Mouse (Mus musculus): Measurements from ENCODE around the gene Trib2.

Gene Trib2

GRCm38 (mm10) chr12:15816740-15817178 lies at the start of gene Trib2:
TSS of gene Trib2 (minus strand) at chr12:15816922.
- peak; percentile 96 for DNase-seq

- DNase-seq, result no peak
Measured at GRCm38 (mm10) chr12:15858005-15858404, 41.3 kb upstream of the Trib2 start.

DNA sequence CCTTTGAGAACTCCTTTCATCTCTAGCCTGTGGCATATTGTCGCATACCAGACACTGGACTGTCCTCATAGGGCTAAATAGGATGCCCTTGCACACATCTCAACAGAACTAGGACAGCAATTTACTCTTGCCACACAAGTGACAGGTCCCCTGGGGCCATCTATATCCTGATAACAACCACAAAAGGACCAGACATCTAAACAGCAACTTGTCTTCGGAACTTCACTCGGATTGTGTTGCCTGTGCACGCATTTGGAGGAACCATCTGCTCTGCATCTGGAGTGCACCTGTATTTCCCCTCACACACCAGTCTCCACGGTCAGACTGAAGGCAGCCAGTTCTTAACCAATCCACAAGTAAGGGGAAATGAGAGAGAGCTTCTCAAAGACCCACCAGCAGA lies 39.2 kb upstream of the Trib2 start:
- DNase-seq, result no peak

GRCm38 (mm10) chr12:15852781-15853180 lies 36.1 kb upstream of the Trib2 start:
- no peak for DNase-seq

- DNase-seq, result no peak
Measured at GRCm38 (mm10) chr12:15852031-15852430, 35.3 kb upstream of the Trib2 start.

GRCm38 (mm10) chr12:15850441-15850895 lies 33.7 kb upstream of the Trib2 start:
- no peak for DNase-seq

GRCm38 (mm10) chr12:15849861-15850294 lies 33.2 kb upstream of the Trib2 start:
- DNase-seq, result no peak

DNA sequence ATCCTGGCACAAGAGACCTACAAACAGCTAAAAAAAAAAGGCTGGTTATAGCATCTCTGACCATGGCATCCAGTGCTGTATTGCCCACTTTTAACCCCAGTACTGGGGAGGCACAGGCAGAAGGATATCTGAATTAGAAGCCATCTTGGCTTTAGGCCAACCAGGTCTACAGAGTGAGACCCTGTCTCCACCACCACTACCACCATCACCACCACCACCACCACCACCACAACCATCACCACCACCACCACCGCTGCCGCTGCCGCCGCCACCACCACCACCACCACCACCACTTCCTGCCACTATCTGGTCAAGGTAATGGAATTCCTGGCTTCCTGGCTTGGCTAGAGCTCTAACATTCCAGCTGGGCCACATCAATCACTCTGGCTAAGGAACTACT lies 31.7 kb upstream of the Trib2 start:
- no peak for DNase-seq

DNA sequence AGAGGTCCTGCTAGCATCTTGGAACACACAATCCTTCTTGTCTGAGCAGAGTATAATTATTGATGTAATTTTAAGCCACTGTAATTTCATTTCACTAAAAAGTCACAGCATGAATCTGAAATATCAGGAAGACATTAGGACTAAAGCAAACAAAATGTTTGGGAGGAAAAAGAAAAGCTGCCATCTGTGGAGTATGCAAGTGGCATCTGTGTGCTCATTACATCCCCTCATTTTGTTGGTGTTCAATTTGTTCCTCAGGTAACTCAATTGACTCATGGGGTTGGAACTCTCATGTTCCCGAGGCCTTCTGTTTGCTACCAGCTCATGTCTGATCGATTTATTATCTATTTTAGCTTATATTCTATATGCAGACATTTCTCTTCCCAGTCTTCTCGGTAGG lies 28.0 kb upstream of the Trib2 start:
- no peak for DNase-seq

GRCm38 (mm10) chr12:15840864-15841557 lies 24.3 kb upstream of the Trib2 start:
- DNase-seq, result no peak

- DNase-seq, result no peak
Measured at GRCm38 (mm10) chr12:15838201-15838600, 21.5 kb upstream of the Trib2 start.

- DNase-seq, result no peak
Measured at GRCm38 (mm10) chr12:15837566-15837965, 20.8 kb upstream of the Trib2 start.

DNA sequence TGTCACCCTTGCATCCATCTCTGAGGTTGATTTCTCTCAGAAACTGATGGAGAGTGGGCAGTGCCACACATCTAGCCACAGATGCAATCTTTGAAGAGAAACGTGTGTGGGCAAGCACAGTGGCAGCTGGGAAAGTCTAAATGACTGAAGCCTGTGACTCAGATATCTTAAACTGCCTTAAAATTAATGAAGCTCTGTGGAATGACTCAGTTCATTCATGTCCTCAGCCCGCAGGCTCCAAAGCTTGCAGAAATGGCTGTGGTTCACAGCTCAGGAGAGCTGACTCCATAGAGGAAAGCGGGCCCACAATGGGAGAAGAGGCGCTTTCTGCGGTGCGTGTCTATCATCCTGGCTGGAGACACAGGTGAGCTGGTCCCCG lies 15.9 kb upstream of the Trib2 start:
- no peak for DNase-seq

DNA sequence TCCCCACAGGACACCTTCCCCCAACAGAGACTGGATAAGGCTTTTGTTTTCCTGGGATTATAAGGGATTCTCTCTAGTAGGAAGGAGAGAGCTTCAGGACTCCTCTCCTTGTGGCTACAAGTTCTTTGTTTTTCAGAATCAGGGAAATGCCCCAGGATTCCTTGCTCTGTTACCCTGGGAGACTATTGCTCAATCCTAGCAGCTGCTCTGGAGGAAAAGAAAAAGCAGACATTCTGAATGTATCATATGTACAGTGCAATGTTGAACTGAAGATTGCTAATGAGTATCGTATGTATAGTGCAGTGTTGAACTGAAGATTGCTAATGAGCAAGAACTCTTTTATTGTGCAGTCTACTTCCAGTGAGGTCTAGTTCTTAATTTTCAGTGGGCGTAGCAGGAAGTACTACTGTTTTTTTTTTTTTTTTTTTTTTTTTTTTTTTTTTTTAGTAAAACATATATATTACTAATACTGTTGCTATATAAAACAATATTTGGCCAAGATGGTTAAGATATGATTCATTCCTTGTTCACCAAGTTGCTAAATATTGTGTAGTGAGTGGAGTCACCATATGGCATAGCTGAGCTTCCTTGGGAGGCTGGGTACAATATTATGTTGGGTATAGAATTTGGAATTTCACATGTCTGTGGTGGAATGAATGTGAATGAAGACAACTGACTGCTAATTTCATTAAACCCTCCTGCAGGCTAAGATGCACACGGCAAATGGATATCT lies 15.4 kb upstream of the Trib2 start:
- DNase-seq, result no peak

- DNase-seq, result no peak
Measured at GRCm38 (mm10) chr12:15830750-15831149, 14.0 kb upstream of the Trib2 start.

GRCm38 (mm10) chr12:15828815-15829398 lies 12.2 kb upstream of the Trib2 start:
- DNase-seq, result no peak

GRCm38 (mm10) chr12:15821019-15821418 lies 4.3 kb upstream of the Trib2 start:
- no peak for DNase-seq

GRCm38 (mm10) chr12:15817365-15817764 lies 643 bp upstream of the Trib2 start:
- no peak for DNase-seq

GRCm38 (mm10) chr12:15816254-15816605 lies 492 bp downstream of the Trib2 start:
- peak; percentile 74 for DNase-seq

DNA sequence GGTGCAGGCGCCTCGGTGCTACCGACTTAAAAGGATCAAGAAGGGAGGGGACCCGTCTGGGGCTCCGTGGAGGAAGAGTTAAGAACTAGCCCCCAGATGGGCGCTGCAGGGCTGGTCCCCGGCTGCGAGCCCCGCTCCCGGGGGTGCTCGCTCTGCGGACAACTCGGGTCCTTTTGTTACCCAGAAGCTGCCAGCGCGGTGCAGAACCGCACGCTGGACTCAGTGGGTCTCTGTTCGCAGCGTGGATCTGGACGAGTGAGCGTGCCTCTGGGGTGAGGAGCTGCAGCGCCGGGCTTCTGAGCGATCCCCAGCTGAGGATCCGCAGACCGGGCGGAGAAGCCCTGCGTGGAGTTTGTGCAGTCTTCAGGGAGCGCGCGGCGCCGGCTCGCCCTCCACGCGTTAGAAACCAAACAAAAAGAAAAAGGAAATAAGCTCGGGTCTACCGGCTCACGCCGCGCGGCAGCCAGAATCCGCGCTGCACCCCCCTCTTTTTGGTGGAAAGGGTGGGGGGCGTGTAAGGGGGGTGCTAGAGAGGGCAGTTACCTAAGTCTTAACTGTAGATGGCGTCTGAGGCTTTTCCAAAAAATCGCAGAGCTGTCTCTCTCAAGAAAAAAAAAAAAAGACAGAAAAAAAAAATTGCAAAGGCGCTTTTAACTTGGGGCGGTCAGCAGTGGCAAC lies 1.0 kb downstream of the Trib2 start:
- peak; percentile 85 for DNase-seq

DNA sequence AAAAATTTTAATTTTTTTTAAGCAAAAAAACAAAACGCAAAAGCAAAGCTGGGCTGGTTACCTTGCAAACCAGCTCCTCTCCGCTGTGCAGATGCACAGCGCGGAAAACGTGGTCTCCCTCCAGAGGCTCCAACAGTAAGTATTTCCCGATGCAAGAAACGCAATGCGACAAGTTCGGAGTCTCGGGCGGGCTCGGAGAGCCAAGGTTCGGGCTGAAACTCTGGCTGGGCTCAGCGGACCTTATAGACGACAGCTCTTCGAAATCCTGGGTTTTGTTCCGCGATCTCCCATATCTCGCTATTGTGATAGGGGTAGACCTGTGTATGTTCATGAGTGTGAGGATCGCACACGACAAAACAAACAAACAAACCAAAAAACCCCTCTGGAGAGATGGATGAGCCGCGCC lies 1.5 kb downstream of the Trib2 start:
- DNase-seq, result peak; percentile 67

DNA sequence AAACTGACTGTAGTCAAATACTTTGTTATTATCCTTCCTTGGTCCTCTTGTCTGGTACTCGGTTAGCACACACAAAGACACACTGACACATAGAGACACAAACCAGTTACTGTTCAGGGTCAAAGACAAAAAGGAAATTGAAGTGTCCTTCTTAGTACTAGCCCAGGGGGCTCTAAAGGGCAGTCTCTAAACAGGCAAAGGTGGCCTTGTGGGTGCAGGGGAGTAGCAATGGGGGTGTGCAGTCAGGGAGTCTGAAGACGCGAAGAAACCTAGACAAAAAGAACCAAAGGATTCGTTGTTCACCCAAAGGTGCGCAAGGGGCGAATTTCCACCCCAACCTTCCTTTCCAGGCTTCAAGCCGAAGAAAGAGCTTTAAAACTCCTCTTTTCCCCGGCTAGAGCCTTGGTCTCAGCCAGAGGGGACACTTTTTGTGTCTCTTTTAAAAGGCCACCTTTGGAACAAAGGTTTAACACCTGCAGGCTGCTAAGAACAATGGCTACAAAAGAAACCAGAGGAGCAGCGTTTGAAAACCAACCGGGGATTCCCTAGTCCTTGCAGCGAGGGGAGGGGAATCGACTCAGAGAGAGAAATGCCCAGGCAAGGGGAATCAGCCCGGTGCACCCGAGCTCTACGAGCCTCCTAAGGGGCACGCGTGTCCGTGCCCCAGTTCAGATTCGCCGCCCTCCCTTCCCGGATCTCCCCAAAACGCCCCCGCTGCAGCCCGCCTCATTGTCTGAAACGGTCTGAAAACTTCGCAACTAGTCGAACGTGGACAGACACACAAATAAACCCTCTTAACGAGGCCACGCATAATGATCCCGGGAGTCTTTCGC lies 2.3 kb downstream of the Trib2 start:
- DNase-seq, result peak; percentile 72

DNA sequence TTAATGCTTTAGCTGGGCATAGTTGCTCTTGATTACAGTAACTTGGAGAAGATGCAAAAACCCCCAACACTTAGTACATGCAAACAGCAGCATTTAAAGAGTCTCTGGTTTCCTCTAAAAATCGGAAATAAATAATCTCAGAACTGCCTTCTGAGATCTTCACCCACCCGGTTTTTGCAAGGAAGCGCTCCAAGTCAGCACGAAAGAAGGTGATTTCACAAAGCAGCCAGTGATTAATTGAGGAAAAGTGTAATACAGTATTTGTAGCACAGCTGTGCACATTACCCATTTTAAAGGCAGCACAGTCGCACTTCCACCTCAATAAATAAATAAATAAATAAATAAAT lies 2.9 kb downstream of the Trib2 start:
- DNase-seq, result no peak

Measured in thymus, postnatal 4 days (tissue).